Mouse (Mus musculus) layer of hippocampus, adult 11-12 months (tissue): ENCODE data around the gene Tti1.

Source experiments
- DNase-seq: peaks from one replicate; pipeline ENCODE4 v3.0.0; 2022; ENCODE audit warnings: low spot score

Gene Tti1

GRCm38 (mm10) chr2:158039662-158040061 is 11.4 kb upstream of the Tti1 start:
- DNase-seq, result no peak

GRCm38 (mm10) chr2:158037571-158037970 is 9.3 kb upstream of the Tti1 start:
- no peak for DNase-seq

GRCm38 (mm10) chr2:158036953-158037352 is 8.7 kb upstream of the Tti1 start:
- DNase-seq, result no peak

DNA sequence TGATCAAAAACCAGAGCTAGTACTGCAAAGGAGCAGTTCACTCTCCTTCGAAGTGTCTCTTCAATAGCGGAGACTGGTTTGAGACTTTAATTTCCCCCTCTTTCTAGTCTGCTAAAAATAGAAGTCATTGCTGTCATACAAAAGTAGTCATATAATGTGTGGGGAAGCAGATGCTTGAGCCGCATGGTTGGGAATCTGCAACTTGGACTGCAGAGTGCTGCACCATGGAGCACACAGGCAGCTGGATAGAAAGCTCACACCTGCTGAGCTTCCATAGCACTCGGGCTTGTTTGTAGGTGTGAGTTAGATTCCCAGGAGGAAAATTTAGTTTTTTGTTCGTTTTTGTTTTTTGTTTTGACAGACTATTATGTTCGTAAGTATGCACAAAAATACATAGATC is 8.2 kb upstream of the Tti1 start:
- no peak for DNase-seq

DNA sequence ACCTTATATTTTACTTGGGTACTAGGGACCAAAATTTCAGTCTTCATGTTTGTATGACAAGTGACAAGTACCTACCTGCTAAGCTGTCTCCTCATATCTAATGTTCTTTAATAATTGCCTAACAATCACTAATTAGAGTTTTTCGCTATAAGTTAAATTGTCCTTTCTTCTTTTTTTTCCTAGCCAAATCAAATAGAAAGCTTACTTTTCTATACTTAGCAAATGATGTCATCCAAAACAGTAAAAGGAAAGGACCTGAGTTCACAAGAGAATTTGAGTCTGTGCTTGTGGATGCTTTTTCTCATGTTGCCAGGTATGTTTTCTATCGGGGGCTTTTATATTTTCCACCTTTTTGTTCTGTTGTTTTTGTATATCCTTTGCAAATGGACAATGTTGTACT is 7.6 kb upstream of the Tti1 start:
- DNase-seq, result no peak

DNA sequence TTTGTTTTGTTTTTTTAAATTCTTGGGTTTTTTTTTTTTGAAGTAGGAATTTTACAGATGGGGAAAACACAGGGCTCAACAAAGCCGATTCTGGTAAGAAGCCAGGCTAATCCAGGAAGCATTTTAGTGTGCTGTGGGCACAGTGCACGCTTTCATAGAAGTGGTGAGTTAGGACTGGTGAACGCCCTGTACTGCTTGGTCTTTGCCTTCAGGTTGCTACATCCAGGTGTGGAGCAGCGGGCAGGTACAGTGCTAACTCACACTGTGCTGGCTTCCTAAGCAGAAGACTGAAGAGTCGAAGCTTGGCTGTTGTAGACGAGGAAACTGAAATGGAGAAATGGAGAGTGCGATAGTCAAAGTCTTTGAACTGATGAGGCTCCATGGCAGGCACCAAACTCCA is 1.8 kb upstream of the Tti1 start:
- DNase-seq, result no peak

GRCm38 (mm10) chr2:158027855-158028353 is 329 bp downstream of the Tti1 start:
- no peak for DNase-seq

DNA sequence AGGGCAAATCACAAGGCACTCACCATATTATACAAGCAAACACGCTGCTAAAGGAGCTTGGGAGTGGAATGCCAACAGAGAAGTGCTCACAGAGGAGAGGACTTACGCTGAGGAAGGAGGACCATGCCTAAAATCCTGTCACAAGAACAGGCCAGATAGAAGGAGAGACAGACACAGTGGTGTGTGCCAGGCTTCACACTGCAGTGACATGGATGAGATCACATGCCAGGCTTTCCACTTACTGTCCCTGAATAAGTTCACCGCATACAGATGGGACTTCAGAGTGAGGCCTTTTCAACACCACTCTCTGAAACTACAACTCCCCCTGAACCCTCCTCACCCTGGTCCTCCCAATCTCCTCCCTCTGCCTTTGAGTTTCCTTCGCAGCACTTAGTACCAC is 10.9 kb downstream of the Tti1 start:
- DNase-seq, result no peak

DNA sequence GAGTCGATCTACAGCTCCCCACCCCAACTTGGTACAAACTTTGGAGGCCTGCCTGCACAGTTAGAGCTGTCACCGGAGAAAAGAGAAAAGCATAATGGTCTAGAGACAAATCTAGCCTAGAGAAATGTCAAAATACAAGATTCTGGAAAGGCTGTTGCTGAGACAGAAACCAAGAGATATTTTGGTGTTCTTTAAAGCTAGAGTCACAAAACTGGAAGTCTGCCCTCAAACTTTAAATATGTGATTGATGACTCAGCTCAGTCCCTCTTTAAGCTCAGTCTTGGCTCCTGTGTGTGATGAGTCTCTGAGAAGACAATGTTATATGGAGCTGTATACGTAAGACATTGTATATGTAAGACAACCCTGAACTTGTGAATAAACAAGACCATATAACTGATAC is 15.6 kb downstream of the Tti1 start:
- DNase-seq, result no peak

- no peak for DNase-seq
These were observed 18.9 kb downstream of the Tti1 start for GRCm38 (mm10) chr2:158009373-158009772.

GRCm38 (mm10) chr2:158005641-158006040 is 22.6 kb downstream of the Tti1 start:
- no peak for DNase-seq

GRCm38 (mm10) chr2:158004620-158005019 is 23.6 kb downstream of the Tti1 start:
- no peak for DNase-seq

GRCm38 (mm10) chr2:157998817-157999216 is 29.4 kb downstream of the Tti1 start:
- DNase-seq, result no peak

DNA sequence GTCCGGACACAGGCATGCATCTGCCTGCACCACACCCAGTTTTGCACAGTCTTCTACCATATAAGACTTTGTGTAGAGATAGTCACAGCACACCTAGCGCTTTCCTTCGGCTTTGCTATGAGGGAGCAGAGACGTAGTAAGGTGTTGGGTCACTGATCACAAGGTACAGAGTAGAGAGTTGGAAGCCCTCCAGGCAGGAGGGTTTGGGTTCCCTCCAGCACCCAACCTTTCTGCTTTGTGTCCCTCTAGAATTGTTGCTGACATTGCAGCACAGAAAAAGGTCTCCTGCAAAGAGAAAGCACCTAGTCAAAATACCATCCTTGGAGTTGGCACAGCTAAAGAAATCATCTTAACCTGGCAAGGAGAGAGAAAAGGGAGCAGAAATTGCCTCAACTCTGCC is 35.7 kb downstream of the Tti1 start:
- no peak for DNase-seq

DNA sequence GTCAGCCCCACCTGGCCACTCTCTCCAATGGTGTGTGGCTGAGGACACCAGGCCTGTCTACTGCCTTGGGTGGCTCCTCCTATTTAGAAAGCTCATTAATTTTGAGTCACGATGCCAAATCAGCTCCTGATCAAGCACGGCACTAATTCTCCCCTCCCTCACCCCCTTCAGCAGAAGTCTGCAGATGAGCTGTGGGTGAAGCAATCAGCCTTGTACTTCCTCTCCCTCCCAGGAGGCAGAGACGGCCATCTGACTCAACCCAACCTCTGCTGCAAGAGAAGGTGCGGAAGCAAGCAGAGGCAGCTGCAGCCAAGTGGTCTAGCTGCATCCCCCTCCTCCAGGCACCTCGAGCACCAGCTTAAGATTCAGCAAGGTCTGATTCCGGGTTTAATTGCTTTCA is 37.2 kb downstream of the Tti1 start:
- no peak for DNase-seq

DNA sequence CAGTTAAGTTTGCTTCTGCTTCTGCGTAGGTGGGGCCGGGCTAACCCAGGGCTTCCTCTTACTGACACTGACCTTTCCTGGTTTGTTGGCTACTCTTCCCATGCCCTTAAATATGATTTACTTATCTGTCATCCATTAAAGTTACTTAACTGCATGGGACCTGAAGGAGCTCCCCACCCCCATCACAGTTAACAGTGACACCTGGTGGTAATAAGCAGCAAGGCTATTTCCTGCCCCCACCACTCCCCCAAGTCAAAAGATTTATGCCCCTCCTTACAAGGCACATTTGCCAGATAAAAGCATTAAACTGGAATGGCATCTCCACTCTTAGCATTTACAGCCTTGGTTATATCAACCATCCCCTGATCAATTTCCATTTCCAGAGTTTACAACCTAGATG is 38.3 kb downstream of the Tti1 start:
- DNase-seq, result no peak

DNA sequence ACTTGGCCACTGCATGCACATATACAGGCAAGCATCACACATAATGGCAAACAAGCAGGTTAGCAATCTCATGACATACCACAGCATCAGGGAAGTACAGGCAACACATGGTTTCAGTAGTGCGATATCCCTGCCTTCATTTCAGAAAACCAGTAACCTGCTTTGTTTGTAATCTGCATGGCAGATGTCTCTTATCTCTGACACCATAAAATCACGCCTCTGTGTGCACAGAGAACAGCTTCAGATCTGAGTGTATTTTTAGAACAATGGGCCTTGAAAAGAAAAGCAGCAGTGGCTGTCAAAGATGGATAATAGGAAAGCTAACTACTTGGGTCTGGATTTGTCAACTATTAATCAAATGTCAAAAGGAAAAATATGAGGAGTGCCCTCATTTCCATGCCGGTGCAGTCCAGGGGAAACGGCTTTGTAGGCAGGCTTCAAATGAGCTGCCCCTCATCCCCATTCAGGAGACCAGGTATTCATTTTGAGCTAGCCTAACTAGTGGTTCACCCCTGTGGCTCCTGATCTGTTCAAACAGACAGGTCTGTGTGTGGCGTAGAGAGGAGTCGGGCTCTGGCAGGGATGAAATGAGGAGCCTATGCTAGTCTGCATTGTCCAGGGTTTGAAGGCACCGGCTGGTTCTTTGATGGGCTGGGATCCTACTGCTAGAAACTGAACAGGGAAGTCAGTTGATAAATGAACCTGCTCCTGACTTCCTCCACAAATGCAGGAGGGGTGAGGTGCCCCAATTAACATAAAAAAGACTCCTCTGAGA is 39.6 kb downstream of the Tti1 start:
- DNase-seq, result no peak

- DNase-seq, result no peak
These were observed 42.0 kb downstream of the Tti1 start for GRCm38 (mm10) chr2:157986235-157986634.

- no peak for DNase-seq
These were observed 42.6 kb downstream of the Tti1 start for GRCm38 (mm10) chr2:157985611-157986010.

DNA sequence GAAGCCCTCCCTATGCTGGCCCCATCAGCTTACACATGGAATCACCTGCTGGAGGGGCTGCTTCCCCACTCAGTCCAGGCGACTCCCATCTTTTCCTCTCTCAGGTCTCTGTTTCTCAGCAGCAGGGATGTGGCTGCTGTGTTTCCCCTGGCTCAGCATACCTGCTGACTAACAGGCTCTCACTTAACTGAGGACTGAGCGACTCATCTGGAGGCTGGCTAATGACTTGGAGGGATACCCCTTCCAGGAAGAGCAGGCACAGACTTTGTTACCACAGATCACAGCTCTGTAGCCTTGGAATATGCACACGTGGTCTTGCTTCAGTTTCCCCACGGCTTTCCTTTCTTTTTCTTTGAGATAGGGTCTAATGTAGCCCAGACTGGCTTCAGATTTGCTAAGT is 45.0 kb downstream of the Tti1 start:
- DNase-seq, result no peak

- DNase-seq, result no peak
These were observed 45.5 kb downstream of the Tti1 start for GRCm38 (mm10) chr2:157982727-157983126.

- DNase-seq, result no peak
These were observed 49.0 kb downstream of the Tti1 start for GRCm38 (mm10) chr2:157979241-157979640.

DNA sequence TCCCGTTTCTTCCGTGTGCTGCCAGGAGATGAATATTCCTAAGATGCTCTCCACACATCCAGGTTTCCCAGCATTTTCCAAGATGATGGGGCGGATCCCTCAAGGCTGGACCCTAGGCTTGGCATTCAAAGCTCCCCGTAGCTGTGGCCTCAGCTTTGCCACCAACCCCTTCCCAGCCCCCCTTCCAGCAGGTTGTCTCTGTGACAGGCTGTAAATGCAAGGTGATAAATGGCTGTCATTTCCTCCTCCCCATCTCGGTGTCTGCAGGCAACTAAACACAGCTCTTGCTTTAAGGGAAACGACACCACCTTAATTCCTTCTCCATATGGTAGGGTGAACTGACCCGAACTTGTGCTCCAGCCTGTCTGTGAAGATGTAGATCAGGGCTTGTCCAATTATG is 52.6 kb downstream of the Tti1 start:
- DNase-seq, result no peak
